Mouse (Mus musculus) C2C12 (cell line): ENCODE measurements around the gene Gse1.

Experiments
- CTCF ChIP-seq: IDR thresholded peaks from one replicate; pipeline ENCODE4 v1.5.1; 2011; ENCODE audit not compliant: control insufficient read depth, insufficient read depth, insufficient read length
- MAX ChIP-seq: IDR thresholded peaks from one replicate; pipeline ENCODE4 v1.6.1; 2011; ENCODE audit warnings: mild to moderate bottlenecking, control low read depth
- USF1 ChIP-seq: IDR thresholded peaks from one replicate; pipeline ENCODE4 v1.6.1; 2011; ENCODE audit warnings: low read depth, mild to moderate bottlenecking, control low read depth, moderate library complexity

DNA sequence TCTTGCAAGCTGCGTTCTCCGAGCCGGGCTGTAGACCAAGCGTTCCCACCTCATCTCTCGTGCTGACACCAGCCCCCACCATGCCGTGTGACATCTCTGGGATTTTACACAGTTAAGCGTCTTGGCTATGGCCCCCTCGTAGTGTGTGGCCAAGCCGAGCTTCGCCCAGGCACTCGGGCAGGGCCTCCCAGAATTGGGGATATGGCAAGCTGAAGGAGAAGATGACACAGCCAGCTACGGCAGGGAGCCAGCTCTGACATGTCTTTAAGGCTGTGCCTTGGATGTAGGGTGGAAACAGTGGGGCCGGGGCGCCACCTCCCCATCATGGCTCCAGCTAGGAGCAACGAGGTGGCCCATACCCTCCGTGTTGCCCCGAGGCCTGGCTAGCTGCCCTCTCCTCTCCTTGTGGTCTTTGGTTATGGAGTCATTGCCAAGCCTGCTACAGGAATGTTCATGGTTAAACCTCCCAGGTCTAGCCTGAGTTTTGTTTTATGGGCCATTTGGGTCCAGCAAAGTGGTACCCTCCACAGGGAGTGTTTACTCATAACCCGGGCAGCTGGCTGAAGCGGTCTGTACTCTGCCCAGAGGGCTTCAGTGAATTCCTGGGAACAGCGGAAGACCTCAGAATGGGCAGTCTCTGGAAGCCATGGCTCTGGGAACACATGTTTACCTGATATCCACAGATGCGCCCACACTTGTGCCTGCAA, 89.0 kb downstream of the Gse1 start:
- no peak for TF ChIP-seq CTCF
- TF ChIP-seq MAX: peak; percentile 8
- TF ChIP-seq USF1: no peak
